Mouse (Mus musculus) fat pad, adult 2 months (tissue): ENCODE data around the gene Snx4.

Experiments used
- DNase-seq: peaks from one replicate; pipeline ENCODE4 v3.0.0-alpha.2; 2011; ENCODE audit warnings: low read depth, low spot score; ENCODE audit errors: extremely low read depth

The Snx4 gene

DNA sequence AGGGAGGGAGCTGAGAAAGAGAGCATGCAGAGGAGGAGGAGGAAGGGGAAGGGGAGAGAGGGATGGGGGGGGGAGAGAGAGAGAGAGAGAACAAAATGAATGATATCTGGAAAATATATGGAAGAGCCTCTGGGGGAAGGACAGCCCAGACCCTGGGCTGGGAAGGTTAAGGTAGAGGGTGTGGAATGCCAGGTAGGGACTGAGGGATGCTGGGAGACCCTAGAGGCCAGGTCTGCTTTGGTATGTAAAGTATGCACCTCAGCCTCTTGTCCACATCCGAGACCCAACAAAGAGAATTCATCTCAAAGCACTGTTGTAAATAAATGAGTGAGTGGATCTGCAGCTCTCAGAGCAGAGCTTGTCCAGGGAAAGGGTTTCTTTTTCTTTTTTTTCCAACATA lies 91.1 kb downstream of the Snx4 start:
- DNase-seq, result no peak

DNA sequence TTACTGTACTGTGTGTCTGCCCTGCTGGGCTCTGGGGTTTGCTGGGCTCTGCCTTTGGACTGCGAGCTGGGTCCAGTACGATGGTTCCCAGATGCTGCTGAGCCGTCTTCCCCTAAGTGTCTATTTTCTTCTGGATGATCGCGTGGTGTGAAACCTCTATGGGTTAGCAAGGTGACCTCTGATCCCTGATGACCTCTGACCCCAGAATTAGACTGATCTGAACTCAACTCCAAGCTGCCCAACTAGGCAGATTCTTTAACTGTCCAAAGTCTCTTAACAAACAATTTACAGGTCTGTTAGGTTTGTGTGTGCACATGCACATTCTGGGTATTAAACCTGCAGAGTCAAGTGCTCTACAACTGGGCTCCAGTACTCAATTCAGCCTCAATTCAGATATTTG lies 91.9 kb downstream of the Snx4 start:
- no peak for DNase-seq

DNA sequence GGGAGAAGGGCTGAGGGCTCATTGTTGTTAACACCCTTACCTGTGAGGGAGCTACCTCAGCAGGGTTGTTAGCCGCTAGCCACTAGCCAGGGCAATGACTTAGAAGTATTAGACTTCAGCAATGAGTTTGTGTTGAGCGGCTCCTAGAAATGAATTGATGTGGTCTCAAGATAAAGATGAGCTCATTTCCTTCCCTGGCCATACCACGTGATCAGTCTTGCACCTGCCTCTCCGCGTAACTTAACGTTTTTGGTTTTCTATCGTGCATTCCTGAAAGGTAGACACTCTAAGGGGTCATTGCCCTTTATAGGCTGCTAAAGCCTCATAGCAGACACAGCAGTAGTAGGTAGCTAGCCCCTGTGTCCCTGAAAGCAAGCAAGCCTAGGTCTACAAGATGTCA lies 92.4 kb downstream of the Snx4 start:
- DNase-seq, result no peak

DNA sequence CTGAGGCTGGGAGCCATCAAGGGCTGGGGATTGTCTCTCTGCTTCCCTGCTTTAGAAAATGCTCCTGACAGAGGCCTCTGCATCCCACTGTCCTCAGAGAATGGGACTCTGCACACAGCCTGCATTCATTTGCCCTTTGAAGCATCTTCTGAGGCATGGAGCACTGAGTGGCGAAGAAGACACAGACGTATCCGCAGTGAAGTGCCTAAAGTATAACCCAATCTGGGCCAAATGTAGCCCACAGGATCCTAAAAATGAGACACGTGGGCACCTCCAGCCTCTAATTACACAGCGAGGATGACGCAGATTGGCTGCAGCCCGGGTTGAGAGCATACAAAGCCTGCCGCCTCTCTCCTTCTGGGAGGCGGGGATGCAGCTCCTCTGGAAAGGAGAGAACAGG lies 93.1 kb downstream of the Snx4 start:
- no peak for DNase-seq

DNA sequence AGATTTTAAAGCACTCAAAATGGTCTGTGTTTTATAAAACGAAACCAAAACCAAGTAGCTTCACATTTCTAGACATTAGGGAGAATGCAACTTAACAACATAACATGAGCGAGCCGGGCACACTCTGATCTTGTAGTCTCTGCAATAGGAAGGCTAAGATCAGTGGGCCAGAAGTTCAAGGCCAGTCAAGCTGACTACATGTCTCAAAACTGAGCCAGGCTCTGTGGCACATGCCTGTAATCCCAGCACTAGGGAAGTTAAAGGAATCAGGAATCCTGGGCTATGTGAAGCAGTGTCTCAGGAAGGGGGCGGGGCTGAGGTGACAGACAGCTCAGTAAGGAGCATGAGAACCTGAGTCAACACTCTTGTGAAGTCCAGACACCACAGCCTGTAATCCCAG lies 93.6 kb downstream of the Snx4 start:
- no peak for DNase-seq

DNA sequence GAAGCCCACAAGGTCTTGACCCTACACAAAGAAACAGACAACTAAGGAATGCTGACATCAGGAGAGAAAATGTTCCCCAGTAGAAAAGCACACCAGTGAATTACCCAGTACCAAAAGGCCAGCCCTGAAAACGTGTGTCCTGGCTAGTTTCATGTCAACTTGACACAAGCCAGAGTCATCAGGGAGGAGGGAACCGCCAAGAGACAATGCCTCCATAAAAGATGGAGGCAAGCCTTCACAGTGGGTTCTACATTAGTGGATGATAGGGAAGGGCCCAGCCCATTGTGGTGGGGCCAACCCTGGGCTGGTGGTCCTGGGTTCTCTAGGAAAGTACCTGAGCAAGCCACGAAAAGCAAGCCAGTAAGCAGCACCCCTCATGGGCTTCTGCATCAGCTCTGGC lies 95.1 kb downstream of the Snx4 start:
- DNase-seq, result no peak

DNA sequence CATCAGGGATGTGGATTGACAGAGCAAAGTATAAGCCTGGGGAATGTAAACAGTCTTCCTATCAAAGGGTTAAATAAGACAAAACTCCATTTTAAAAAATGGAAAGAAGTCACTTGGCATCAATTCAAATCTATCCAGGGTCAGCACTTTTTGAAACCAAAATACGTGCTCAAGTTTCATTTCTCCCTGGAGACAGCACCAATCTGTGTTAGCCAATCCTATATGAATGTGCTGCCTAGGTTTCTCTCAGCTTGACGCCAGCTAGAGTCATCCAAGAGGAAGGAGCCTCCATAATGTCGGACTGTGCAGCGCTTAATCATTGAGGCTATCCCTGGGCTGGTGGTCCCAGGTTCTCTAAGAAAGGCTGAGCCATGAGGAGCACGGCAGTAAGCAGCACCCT lies 95.9 kb downstream of the Snx4 start:
- DNase-seq, result no peak
